Mouse (Mus musculus) cerebellum, adult 9-10 months (tissue): Measurements from ENCODE around the gene Gm16867.
"Not testable (repeated sequence)": the region's sequence is repeated elsewhere in the genome, so short reads cannot be mapped to it uniquely, and the experiment has no call there.

Source experiments
- DNase-seq: peaks from one replicate; pipeline ENCODE4 v3.0.0; 2022

Gm16867 gene

DNA sequence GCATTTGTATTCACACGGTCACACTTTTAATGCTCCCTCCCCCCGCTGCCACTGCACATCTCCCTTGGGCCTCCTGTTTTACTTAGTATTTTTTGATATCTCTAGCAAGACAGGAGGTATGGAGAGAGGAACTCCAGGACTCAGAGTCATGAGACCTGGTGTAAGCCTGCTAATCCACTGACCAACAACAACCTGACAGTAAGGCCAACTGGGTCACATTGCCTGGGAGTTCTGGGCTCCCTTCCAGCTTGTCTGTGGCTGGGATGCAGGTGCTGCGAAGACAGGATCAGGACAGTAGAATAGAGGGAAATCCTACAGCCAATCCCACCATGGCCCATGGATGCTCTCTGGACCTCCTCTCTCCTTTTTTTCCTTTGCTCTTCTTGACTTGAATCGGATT lies 38.7 kb downstream of the Gm16867 start:
- not testable (repeated sequence) for DNase-seq

DNA sequence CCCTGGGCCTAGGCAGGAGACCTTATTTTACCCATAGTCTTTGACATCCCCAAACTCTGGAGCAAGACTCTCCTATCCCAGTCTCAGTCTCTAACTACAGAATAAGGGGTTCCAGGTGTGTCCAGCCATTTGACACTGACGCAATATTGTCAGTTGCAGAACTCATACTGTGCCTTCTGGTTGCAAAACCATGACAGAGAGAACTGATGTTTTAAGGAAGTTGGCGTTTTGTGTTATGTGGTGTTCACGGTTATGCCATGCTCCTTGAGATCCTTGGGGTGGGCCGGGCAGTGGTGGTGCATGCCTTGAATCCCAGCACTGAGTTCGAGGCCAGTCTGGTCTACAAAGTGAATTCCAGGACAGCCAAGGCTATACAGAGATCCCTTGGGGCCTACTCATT lies 45.5 kb downstream of the Gm16867 start:
- not testable (repeated sequence) for DNase-seq

- DNase-seq = not testable (repeated sequence)
These were observed 48.5 kb downstream of the Gm16867 start for GRCm38 (mm10) chr14:69454640-69455039.

GRCm38 (mm10) chr14:69448845-69449244 lies 54.3 kb downstream of the Gm16867 start:
- DNase-seq = not testable (repeated sequence)

DNA sequence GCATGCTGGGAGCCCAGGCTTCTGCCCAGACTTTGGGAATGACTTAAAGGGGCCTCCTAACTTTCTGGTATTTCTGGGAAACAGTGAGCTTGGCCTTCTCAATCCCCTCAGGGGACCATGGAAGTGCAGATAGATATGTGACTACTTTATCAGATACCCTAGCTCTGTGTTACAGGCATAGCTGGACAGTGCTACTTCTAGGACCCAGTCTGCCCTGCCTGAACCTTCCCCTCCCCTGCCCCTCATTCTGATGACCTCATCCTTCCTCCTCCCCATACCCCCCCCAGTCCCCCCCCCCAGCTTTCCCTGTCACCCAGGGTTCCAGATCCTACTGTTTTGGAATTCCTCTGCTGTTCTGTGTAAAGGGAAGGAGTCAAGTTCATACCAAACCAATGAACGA lies 56.2 kb downstream of the Gm16867 start:
- not testable (repeated sequence) for DNase-seq

- DNase-seq = not testable (repeated sequence)
These were observed 60.0 kb downstream of the Gm16867 start for GRCm38 (mm10) chr14:69443092-69443692.

- not testable (repeated sequence) for DNase-seq
These were observed 62.2 kb downstream of the Gm16867 start for GRCm38 (mm10) chr14:69440955-69441354.

- DNase-seq = not testable (repeated sequence)
These were observed 64.4 kb downstream of the Gm16867 start for GRCm38 (mm10) chr14:69438678-69439214.

DNA sequence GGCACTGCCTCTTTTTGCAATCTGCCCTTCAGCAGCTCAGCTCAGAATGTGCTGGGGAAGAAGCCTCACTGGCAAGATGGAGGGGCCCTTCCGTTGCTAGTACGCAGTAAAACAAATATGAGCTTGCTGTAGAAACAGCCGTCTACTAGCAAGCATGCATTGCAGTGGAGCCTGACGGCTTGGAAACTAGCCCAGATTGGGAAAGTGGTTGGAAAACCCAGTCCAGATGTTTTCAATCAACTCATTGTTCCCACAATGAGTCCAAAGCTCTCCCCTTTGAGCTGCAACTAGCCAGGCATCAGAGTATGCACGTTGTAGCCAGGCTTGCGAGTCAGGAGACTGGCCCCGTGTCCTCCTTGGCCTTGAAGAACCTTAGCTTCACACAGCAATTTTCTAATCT lies 82.2 kb downstream of the Gm16867 start:
- not testable (repeated sequence) for DNase-seq

DNA sequence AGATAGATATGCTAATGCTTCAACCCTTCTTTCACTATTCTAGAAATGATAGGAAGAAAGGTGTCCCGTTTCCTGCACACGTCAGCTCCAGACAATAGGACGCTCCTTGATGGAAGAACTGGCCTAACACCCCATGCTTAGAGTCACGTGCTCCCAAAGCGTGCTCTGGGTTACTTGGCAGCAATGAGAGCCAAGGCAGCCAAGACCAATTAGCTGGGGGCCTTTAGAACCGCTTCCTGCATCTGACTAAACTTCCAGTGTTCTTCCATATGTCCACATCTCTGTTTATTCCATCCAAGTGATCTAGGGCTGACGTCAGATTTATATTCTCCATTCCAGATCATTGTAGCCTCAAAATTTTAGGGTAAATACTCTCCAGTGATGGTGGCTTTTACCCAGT lies 85.6 kb downstream of the Gm16867 start:
- not testable (repeated sequence) for DNase-seq
